Mouse (Mus musculus) lung, postnatal 0 days (tissue): Measurements from ENCODE around the gene Gcsh. TPM values are rescaled to one million over a fixed set of nuclear protein-coding genes. Genes with fewer than 3 reads are reported as not detected.

Experiments used
- ATAC-seq: fragments of 200-750 bp; cut with Nextera tagmentation; 2 replicates; pipeline ENCODE4 v1.8.0; 2017; ENCODE audit warnings: moderate library complexity
- DNase-seq: peaks from one replicate; pipeline ENCODE4 v3.0.0-alpha.2; 2016; ENCODE audit warnings: low spot score
- H3K27ac ChIP-seq: fragments of 300-500 bp; sonication (generic); 2 replicates; pipeline ENCODE4 v1.5.1; 2014; ENCODE audit warnings: antibody characterized with exemption, mild to moderate bottlenecking, low read length, mixed read lengths
- H3K27me3 ChIP-seq: fragments of 300-500 bp; sonication (generic); replicated peaks from 2 replicates; pipeline ENCODE4 v1.6.1; 2014; ENCODE audit warnings: low read length, mixed read lengths; ENCODE audit not compliant: insufficient read depth
- H3K36me3 ChIP-seq: fragments of 300-500 bp; sonication (generic); 2 replicates; pipeline ENCODE4 v1.6.1; 2014; ENCODE audit warnings: low read length, mixed read lengths; ENCODE audit not compliant: insufficient read depth
- H3K4me1 ChIP-seq: fragments of 300-500 bp; sonication (generic); 2 replicates; pipeline ENCODE4 v1.6.1; 2014; ENCODE audit warnings: antibody characterized with exemption, low read depth, low read length, mixed read lengths; ENCODE audit not compliant: insufficient read depth
- H3K4me2 ChIP-seq: fragments of 300-500 bp; sonication (generic); replicated peaks from 2 replicates; pipeline ENCODE4 v1.6.1; 2014; ENCODE audit warnings: low read depth, mild to moderate bottlenecking, low read length, moderate library complexity, mixed read lengths
- H3K4me3 ChIP-seq: fragments of 300-500 bp; sonication (generic); 2 replicates; pipeline ENCODE4 v1.5.1; 2014; ENCODE audit warnings: low read depth, low read length
- H3K9ac ChIP-seq: fragments of 300-500 bp; sonication (generic); replicated peaks from 2 replicates; pipeline ENCODE4 v1.6.1; 2014; ENCODE audit warnings: low read depth, mild to moderate bottlenecking
- H3K9me3 ChIP-seq: fragments of 300-500 bp; sonication (generic); 2 replicates; pipeline ENCODE4 v1.6.1; 2016; ENCODE audit warnings: low read length, mixed read lengths
- CTCF ChIP-seq: IDR thresholded peaks from 2 replicates; pipeline ENCODE4 v1.5.1; 2016; ENCODE audit warnings: antibody characterized with exemption, mild to moderate bottlenecking
- EP300 ChIP-seq: IDR thresholded peaks from 2 replicates; pipeline ENCODE4 v1.6.1; 2016; ENCODE audit warnings: antibody characterized with exemption, mild to moderate bottlenecking, control low read depth
- WGBS: fragments of 180-500 bp; shearing (Covaris S2); extraction: QIAGEN DNeasy Blood & Tissue Kit; methylation state at CpG from one replicate; pipeline ENCODE4 v1.1.7; 2014; 5-methylcytosine and 5-hydroxymethylcytosine counted together
- polyA plus RNA-seq: library from polyadenylated mRNA; unstranded; fragments of >200 nt; fragmentation: Nextera tagmentation; extraction: Ambion mirVana; gene quantifications from 2 replicates; pipeline ENCODE4 v1.2.1, GENCODE M21; 2015

Gene Gcsh
- polyA plus RNA-seq, 1 experiment from 2014 or later = 47.2 TPM

DNA sequence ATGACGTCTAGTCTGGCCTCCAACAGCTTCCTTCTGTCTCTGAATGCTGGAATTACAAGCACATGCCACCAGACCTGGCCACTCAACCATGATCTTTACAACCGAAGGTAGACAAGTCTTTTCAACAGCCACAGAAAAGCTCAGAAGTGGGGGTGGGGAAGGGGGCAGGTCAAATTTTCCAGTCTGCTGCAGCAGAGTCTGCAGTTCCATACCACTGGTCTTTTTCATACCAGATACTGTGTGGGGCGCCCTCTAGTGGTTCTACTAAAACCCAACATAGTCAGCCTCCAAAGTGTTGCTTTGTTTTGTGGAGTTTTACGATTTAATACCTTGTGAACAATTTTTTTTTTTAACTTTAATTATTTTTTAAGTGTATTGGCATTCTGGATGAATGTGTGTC is 13.2 kb downstream of the Gcsh start:
- WGBS = 19% methylated on average over 4 of the region's 4 CpGs
- H3K9me3 ChIP-seq = no peaks in the 10 kb centered on the region
- ATAC-seq = no peak

GRCm38 (mm10) chr8:116978631-116979256 is 14.6 kb downstream of the Gcsh start, which contains the start of gene 1700030J22Rik:
1700030J22Rik (minus strand) TSS chr8:116978959.
- Histone ChIP-seq H3K4me1 (no peaks in the 10 kb centered on the region), H3K4me2 (peak within 1 kb of the TSS; percentile 59), H3K9ac (peak within 1 kb of the TSS; percentile 30; the same call in 1 of the 2 replicates), H3K27ac (peak within 1 kb of the TSS; percentile 57), H3K27me3 (no peaks in the 10 kb centered on the region), H3K36me3 (no peaks in the 10 kb centered on the region), H3K4me3 (peak within 1 kb of the TSS; percentile 69), H3K9me3 (no peaks in the 10 kb centered on the region)
- peak; percentile 66 for TF ChIP-seq CTCF
- no peak for TF ChIP-seq EP300
- peak; percentile 99 for DNase-seq
- peak; percentile 99 for ATAC-seq
- WGBS = under 1% methylated on average over 46 of the region's 46 CpGs

More for the DNA sequence above, 13.2 kb downstream of the Gcsh start:
- Histone ChIP-seq H3K4me2 (no peak overlapping the region), H3K4me1 (no peaks in the 10 kb centered on the region), H3K9ac (no peak overlapping the region), H3K27me3 (no peaks in the 10 kb centered on the region), H3K4me3 (no peak overlapping the region), H3K27ac (no peak overlapping the region), H3K36me3 (no peaks in the 10 kb centered on the region)
- DNase-seq = peak; percentile 88
- TF ChIP-seq CTCF = peak; percentile 82
- no peak for TF ChIP-seq EP300

GRCm38 (mm10) chr8:116978052-116978451 is 15.3 kb downstream of the Gcsh start:
- Histone ChIP-seq H3K36me3 (no peaks in the 10 kb centered on the region), H3K27ac (no peak overlapping the region), H3K4me1 (no peaks in the 10 kb centered on the region), H3K9ac (no peak overlapping the region), H3K27me3 (no peaks in the 10 kb centered on the region), H3K9me3 (no peaks in the 10 kb centered on the region), H3K4me2 (peak overlapping the region; percentile 59), H3K4me3 (peak overlapping the region; percentile 69)
- TF ChIP-seq CTCF = no peak
- TF ChIP-seq EP300 = no peak
- ATAC-seq = no peak
- 29% methylated on average over 8 of the region's 8 CpGs for WGBS
- DNase-seq = peak; percentile 14

DNA sequence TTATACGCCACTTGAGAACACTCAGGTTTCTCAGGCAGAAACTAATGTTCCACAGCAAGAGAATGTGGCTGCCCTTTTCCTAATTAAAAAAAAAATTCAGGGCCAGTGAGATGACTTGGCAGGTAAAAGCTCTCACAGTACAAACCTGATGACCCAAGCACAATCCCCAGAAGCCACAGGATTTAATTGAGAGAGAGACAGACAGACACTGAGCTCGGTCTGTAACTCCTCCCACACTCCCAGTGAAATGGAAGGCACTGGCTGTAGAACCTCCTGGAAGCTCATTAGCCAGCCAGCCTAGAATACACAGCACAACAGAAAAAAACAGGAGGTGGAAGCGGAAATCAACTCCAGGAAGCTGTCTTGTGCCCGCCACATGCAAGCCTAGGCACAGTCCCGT is 17.7 kb downstream of the Gcsh start:
- Histone ChIP-seq H3K9me3 (no peaks in the 10 kb centered on the region), H3K27me3 (no peaks in the 10 kb centered on the region), H3K4me1 (no peaks in the 10 kb centered on the region), H3K36me3 (no peaks in the 10 kb centered on the region), H3K27ac (no peak overlapping the region), H3K4me3 (no peak overlapping the region), H3K9ac (no peak overlapping the region), H3K4me2 (no peak overlapping the region)
- WGBS = 52% methylated on average over 5 of the region's 5 CpGs
- TF ChIP-seq CTCF = no peak
- no peak for TF ChIP-seq EP300
- DNase-seq = peak; percentile 26
- no peak for ATAC-seq

DNA sequence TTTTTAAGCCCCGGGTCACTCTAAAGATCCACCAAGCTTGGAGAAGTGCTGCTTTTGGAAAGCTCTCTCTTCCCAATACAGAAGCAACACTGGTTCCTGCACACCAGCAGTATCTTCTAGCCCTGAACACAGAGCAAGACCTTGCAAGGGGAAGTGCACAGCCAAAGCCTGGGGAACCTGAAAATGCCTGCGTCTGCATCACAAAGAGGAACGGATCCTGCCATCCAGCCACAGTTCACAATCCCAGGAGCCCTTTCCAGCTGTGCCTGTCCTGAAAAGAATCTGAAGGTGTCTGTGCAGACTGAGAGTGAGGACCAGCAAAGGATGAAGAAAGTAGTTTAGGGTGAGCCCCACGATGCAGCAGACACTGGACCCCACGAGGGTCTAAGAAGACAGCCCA is 18.3 kb downstream of the Gcsh start:
- no peak for TF ChIP-seq EP300
- no peak for TF ChIP-seq CTCF
- Histone ChIP-seq H3K36me3 (no peaks in the 10 kb centered on the region), H3K4me3 (no peak overlapping the region), H3K27me3 (no peaks in the 10 kb centered on the region), H3K4me2 (no peak overlapping the region), H3K4me1 (no peaks in the 10 kb centered on the region), H3K27ac (no peak overlapping the region), H3K9ac (no peak overlapping the region), H3K9me3 (no peaks in the 10 kb centered on the region)
- WGBS = 41% methylated on average over 5 of the region's 5 CpGs
- DNase-seq (no peak), ATAC-seq (no peak)

GRCm38 (mm10) chr8:116969531-116969930 is 23.8 kb downstream of the Gcsh start:
- Histone ChIP-seq H3K27ac (no peak overlapping the region), H3K9ac (no peak overlapping the region), H3K4me1 (no peaks in the 10 kb centered on the region), H3K9me3 (no peaks in the 10 kb centered on the region), H3K4me2 (no peak overlapping the region), H3K4me3 (no peak overlapping the region), H3K27me3 (no peaks in the 10 kb centered on the region), H3K36me3 (no peaks in the 10 kb centered on the region)
- TF ChIP-seq EP300 (no peak), CTCF (no peak)
- DNase-seq (no peak), ATAC-seq (no peak)
- WGBS = 83% methylated on average over 6 of the region's 6 CpGs
